Mouse (Mus musculus): Measurements from ENCODE around the gene Gp1ba. TPM values are rescaled to one million over a fixed set of nuclear protein-coding genes. Genes with fewer than 3 reads are reported as not detected.

The Gp1ba gene
- not detected for polyA plus RNA-seq (2014; fragmentation: Illumina TruSeq; extraction: RNeasy Lipid Tissue Mini Kit (QIAGEN cat#74804); ENCODE audit: low replicate concordance)

GRCm38 (mm10) chr11:70638714-70639278, at the start of gene Gp1ba:
TSS of gene Gp1ba (plus strand) at chr11:70639122.

GRCm38 (mm10) chr11:70615516-70616093, 23.3 kb upstream of the Gp1ba start, which contains the start of gene 4930544D05Rik:
TSS of gene 4930544D05Rik (plus strand) at chr11:70615848.

GRCm38 (mm10) chr11:70619101-70619500, 19.8 kb upstream of the Gp1ba start, which contains the start of gene Chrne:
TSS of gene Chrne (minus strand) at chr11:70619216.

GRCm38 (mm10) chr11:70646691-70647650, 8.0 kb downstream of the Gp1ba start, which contains the start of the genes Rnf167 and Slc25a11:
TSS of gene Rnf167 (plus strand) at chr11:70647235.
TSS of gene Slc25a11 (minus strand) at chr11:70647479.

GRCm38 (mm10) chr11:70654198-70654922, 15.4 kb downstream of the Gp1ba start, which contains the start of gene Pfn1:
TSS of gene Pfn1 (minus strand) at chr11:70654644.

GRCm38 (mm10) chr11:70656964-70657363, 18.0 kb downstream of the Gp1ba start, which contains the start of gene Eno3:
TSS of gene Eno3 (plus strand) at chr11:70657202.

GRCm38 (mm10) chr11:70668771-70669505, 30.0 kb downstream of the Gp1ba start, which contains the start of gene Spag7:
TSS of gene Spag7 (minus strand) at chr11:70669416.

GRCm38 (mm10) chr11:70687601-70688199, 48.8 kb downstream of the Gp1ba start, which contains the start of gene Camta2:
TSS of gene Camta2 (minus strand) at chr11:70688105.

Other genes starting within 250 kb of the Gp1ba start
- 4.5 TPM for gene Pelp1, start 229.1 kb upstream of the Gp1ba start, polyA plus RNA-seq (2014; fragmentation: Illumina TruSeq; extraction: RNeasy Lipid Tissue Mini Kit (QIAGEN cat#74804); ENCODE audit: low replicate concordance)
- gene Arrb2, start 206.5 kb upstream of the Gp1ba start, polyA plus RNA-seq (2014; fragmentation: Illumina TruSeq; extraction: RNeasy Lipid Tissue Mini Kit (QIAGEN cat#74804); ENCODE audit: low replicate concordance) = 0.41 TPM
- 5.4 TPM for gene Med11, start 187.2 kb upstream of the Gp1ba start, polyA plus RNA-seq (2014; fragmentation: Illumina TruSeq; extraction: RNeasy Lipid Tissue Mini Kit (QIAGEN cat#74804); ENCODE audit: low replicate concordance)
- gene Zmynd15, start 179.7 kb upstream of the Gp1ba start, polyA plus RNA-seq (2014; fragmentation: Illumina TruSeq; extraction: RNeasy Lipid Tissue Mini Kit (QIAGEN cat#74804); ENCODE audit: low replicate concordance) = 0.78 TPM
- 16.5 TPM for gene Cxcl16, start 179.1 kb upstream of the Gp1ba start, polyA plus RNA-seq (2014; fragmentation: Illumina TruSeq; extraction: RNeasy Lipid Tissue Mini Kit (QIAGEN cat#74804); ENCODE audit: low replicate concordance)
- gene Tm4sf5, start 133.9 kb upstream of the Gp1ba start, polyA plus RNA-seq (2014; fragmentation: Illumina TruSeq; extraction: RNeasy Lipid Tissue Mini Kit (QIAGEN cat#74804); ENCODE audit: low replicate concordance) = 293 TPM
- gene Vmo1, start 124.5 kb upstream of the Gp1ba start, polyA plus RNA-seq (2014; fragmentation: Illumina TruSeq; extraction: RNeasy Lipid Tissue Mini Kit (QIAGEN cat#74804); ENCODE audit: low replicate concordance) = not detected
- gene Gltpd2, start 119.9 kb upstream of the Gp1ba start, polyA plus RNA-seq (2014; fragmentation: Illumina TruSeq; extraction: RNeasy Lipid Tissue Mini Kit (QIAGEN cat#74804); ENCODE audit: low replicate concordance) = not detected
- gene Psmb6, start 113.8 kb upstream of the Gp1ba start, polyA plus RNA-seq (2014; fragmentation: Illumina TruSeq; extraction: RNeasy Lipid Tissue Mini Kit (QIAGEN cat#74804); ENCODE audit: low replicate concordance) = 13.2 TPM
- gene Gm40193, start 106.2 kb upstream of the Gp1ba start, polyA plus RNA-seq (2014; fragmentation: Illumina TruSeq; extraction: RNeasy Lipid Tissue Mini Kit (QIAGEN cat#74804); ENCODE audit: low replicate concordance) = not detected
- gene Pld2, start 99.1 kb upstream of the Gp1ba start, polyA plus RNA-seq (2014; fragmentation: Illumina TruSeq; extraction: RNeasy Lipid Tissue Mini Kit (QIAGEN cat#74804); ENCODE audit: low replicate concordance) = 1.3 TPM
- 1.6 TPM for gene Mink1, start 76.2 kb upstream of the Gp1ba start, polyA plus RNA-seq (2014; fragmentation: Illumina TruSeq; extraction: RNeasy Lipid Tissue Mini Kit (QIAGEN cat#74804); ENCODE audit: low replicate concordance)
- gene 4930544D05Rik, start 23.3 kb upstream of the Gp1ba start, polyA plus RNA-seq (2014; fragmentation: Illumina TruSeq; extraction: RNeasy Lipid Tissue Mini Kit (QIAGEN cat#74804); ENCODE audit: low replicate concordance) = not detected
- gene Chrne, start 19.9 kb upstream of the Gp1ba start, polyA plus RNA-seq (2014; fragmentation: Illumina TruSeq; extraction: RNeasy Lipid Tissue Mini Kit (QIAGEN cat#74804); ENCODE audit: low replicate concordance) = not detected
- gene Rnf167, start 8.1 kb downstream of the Gp1ba start, polyA plus RNA-seq (2014; fragmentation: Illumina TruSeq; extraction: RNeasy Lipid Tissue Mini Kit (QIAGEN cat#74804); ENCODE audit: low replicate concordance) = 43.6 TPM
- gene Slc25a11, start 8.4 kb downstream of the Gp1ba start, polyA plus RNA-seq (2014; fragmentation: Illumina TruSeq; extraction: RNeasy Lipid Tissue Mini Kit (QIAGEN cat#74804); ENCODE audit: low replicate concordance) = 31.8 TPM
- gene Pfn1, start 15.5 kb downstream of the Gp1ba start, polyA plus RNA-seq (2014; fragmentation: Illumina TruSeq; extraction: RNeasy Lipid Tissue Mini Kit (QIAGEN cat#74804); ENCODE audit: low replicate concordance) = 99.8 TPM
- gene Eno3, start 18.1 kb downstream of the Gp1ba start, polyA plus RNA-seq (2014; fragmentation: Illumina TruSeq; extraction: RNeasy Lipid Tissue Mini Kit (QIAGEN cat#74804); ENCODE audit: low replicate concordance) = 0.74 TPM
- gene Spag7, start 30.3 kb downstream of the Gp1ba start, polyA plus RNA-seq (2014; fragmentation: Illumina TruSeq; extraction: RNeasy Lipid Tissue Mini Kit (QIAGEN cat#74804); ENCODE audit: low replicate concordance) = 11.3 TPM
- gene Camta2, start 49.0 kb downstream of the Gp1ba start, polyA plus RNA-seq (2014; fragmentation: Illumina TruSeq; extraction: RNeasy Lipid Tissue Mini Kit (QIAGEN cat#74804); ENCODE audit: low replicate concordance) = 0.85 TPM
- gene Inca1, start 61.0 kb downstream of the Gp1ba start, polyA plus RNA-seq (2014; fragmentation: Illumina TruSeq; extraction: RNeasy Lipid Tissue Mini Kit (QIAGEN cat#74804); ENCODE audit: low replicate concordance) = not detected
- gene Kif1c, start 61.4 kb downstream of the Gp1ba start, polyA plus RNA-seq (2014; fragmentation: Illumina TruSeq; extraction: RNeasy Lipid Tissue Mini Kit (QIAGEN cat#74804); ENCODE audit: low replicate concordance) = 14.5 TPM
- 1.6 TPM for gene Zfp3, start 125.1 kb downstream of the Gp1ba start, polyA plus RNA-seq (2014; fragmentation: Illumina TruSeq; extraction: RNeasy Lipid Tissue Mini Kit (QIAGEN cat#74804); ENCODE audit: low replicate concordance)
- 1.6 TPM for gene Scimp, start 173.5 kb downstream of the Gp1ba start, polyA plus RNA-seq (2014; fragmentation: Illumina TruSeq; extraction: RNeasy Lipid Tissue Mini Kit (QIAGEN cat#74804); ENCODE audit: low replicate concordance)
- 45.4 TPM for gene Rabep1, start 205.7 kb downstream of the Gp1ba start, polyA plus RNA-seq (2014; fragmentation: Illumina TruSeq; extraction: RNeasy Lipid Tissue Mini Kit (QIAGEN cat#74804); ENCODE audit: low replicate concordance)

Measured in small intestine, adult 10 weeks (tissue).